Mouse (Mus musculus) liver, embryonic 13.5 days (tissue): ENCODE measurements around the gene Gm20696. TPM values are rescaled to one million over a fixed set of nuclear protein-coding genes. Genes with fewer than 3 reads are reported as not detected.
A peak's percentile ranks its signal among the peaks of the same experiment; 100 is the strongest.

Source experiments
- ATAC-seq: fragments of 200-750 bp; cut with Nextera tagmentation; 2 replicates; pipeline ENCODE4 v1.8.0; 2017; ENCODE audit warnings: low read depth, mild to moderate bottlenecking, moderate number of reproducible peaks, moderate library complexity
- DNase-seq: peaks from one replicate; pipeline ENCODE4 v3.0.0; 2022
- H3K27ac ChIP-seq: fragments of 300-500 bp; sonication (generic); 2 replicates; pipeline ENCODE4 v1.5.1; 2015; ENCODE audit warnings: moderate library complexity, mild to moderate bottlenecking, inconsistent platforms
- H3K27me3 ChIP-seq: fragments of 300-500 bp; sonication (generic); 2 replicates; pipeline ENCODE4 v1.6.1; 2015; ENCODE audit warnings: mild to moderate bottlenecking, inconsistent platforms
- H3K36me3 ChIP-seq: fragments of 300-500 bp; sonication (generic); 2 replicates; pipeline ENCODE4 v1.6.1; 2015; ENCODE audit warnings: mild to moderate bottlenecking, inconsistent platforms
- H3K4me1 ChIP-seq: fragments of 300-500 bp; sonication (generic); replicated peaks from 2 replicates; pipeline ENCODE4 v1.6.1; 2015; ENCODE audit warnings: inconsistent platforms
- H3K4me2 ChIP-seq: fragments of 300-500 bp; sonication (generic); 2 replicates; pipeline ENCODE4 v1.6.1; 2015; ENCODE audit warnings: inconsistent platforms, mild to moderate bottlenecking, moderate library complexity
- H3K4me3 ChIP-seq: fragments of 300-500 bp; sonication (generic); replicated peaks from 2 replicates; pipeline ENCODE4 v1.5.1; 2015; ENCODE audit warnings: mild to moderate bottlenecking, inconsistent platforms
- H3K9ac ChIP-seq: fragments of 300-500 bp; sonication (generic); 2 replicates; pipeline ENCODE4 v1.6.1; 2015; ENCODE audit warnings: mild to moderate bottlenecking, inconsistent platforms
- H3K9me3 ChIP-seq: fragments of 300-500 bp; sonication (generic); replicated peaks from 2 replicates; pipeline ENCODE4 v1.6.1; 2016; ENCODE audit warnings: inconsistent platforms
- WGBS: fragments of 180-500 bp; shearing (Covaris S2); methylation state at CpG from one replicate; pipeline ENCODE4 v1.1.7; 2015; ENCODE audit not compliant: insufficient replicate concordance; 5-methylcytosine and 5-hydroxymethylcytosine counted together
- microRNA-seq: library from miRNA; unstranded; fragments of <30 nt; microRNA quantifications from one replicate; pipeline ENCODE4, GENCODE M21; 2016
- polyA plus RNA-seq: library from polyadenylated mRNA; unstranded; fragments of >200 nt; fragmentation: Nextera tagmentation; extraction: Ambion mirVana; gene quantifications from 2 replicates; pipeline ENCODE4 v1.2.1, GENCODE M21; 2015

The Gm20696 gene
- polyA plus RNA-seq, 1 experiment from 2014 or later: 0.58 TPM

DNA sequence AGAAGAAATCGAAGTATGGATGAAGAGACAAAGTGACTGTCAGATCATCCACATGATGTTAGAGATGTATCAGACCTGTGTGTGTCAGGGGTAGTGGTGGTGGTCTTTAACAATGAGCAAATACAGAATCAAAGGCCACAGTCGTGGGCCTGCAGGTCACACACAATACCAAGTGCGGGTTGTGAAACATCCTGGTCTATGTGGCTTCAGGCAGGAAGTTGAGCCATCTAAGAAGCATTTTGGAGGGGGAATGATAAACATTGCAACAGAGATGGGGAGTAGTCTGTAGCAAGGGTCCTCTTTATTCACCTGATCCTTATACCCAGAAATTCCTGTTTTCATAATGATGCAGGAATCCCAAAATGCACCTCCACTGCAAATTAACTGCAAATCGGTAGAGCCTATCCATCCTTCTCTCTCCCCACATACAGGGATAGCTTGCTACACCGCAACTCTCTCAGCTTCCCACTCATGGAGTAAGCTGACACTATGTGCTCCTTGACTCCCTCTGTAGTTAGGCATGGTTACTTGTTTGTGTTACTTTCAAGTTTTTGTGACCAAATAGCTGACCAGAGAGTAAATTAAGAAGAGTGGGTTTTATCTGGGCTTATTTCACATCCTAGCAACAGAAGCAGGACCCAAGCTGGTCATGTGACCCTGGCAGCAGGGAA lies 454.8 kb downstream of the Gm20696 start:
- Histone ChIP-seq H3K4me2 (no peak overlapping the region), H3K4me1 (peaks cover 7% of the 10 kb centered on the region), H3K27ac (peak overlapping the region; percentile 32; the same call in 1 of the 2 replicates), H3K36me3 (no peaks in the 10 kb centered on the region), H3K4me3 (no peak overlapping the region), H3K9me3 (no peaks in the 10 kb centered on the region), H3K9ac (no peak overlapping the region), H3K27me3 (no peaks in the 10 kb centered on the region)
- DNase-seq (no peak), ATAC-seq (no peak)
- WGBS: 44% methylated on average over 5 of the region's 5 CpGs

DNA sequence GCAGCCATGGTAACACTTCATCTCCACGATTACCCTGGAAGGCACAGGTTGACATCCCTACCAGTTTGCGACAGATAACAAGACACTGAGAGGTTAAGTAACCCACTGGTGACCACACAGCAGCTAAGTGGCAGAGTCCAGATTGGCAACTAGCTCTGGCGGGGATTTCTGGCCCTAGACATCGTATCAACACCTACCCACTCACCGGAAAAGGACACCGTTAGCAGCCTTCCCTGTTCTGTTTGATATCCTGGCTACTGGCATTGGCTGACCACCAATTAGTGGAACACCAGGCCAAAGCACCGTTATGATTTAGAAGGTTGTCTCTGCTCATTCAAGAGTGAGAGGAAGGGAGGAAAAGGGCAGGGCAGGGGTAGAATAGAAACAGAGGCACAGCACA lies 456.4 kb downstream of the Gm20696 start:
- DNase-seq (no peak), ATAC-seq (no peak)
- H3K4me2 ChIP-seq: no peak overlapping the region
- WGBS: 62% methylated on average over 7 of the region's 7 CpGs
- no peak overlapping the region for H3K9ac ChIP-seq
- H3K27ac ChIP-seq: no peak overlapping the region
- H3K4me1 ChIP-seq: peaks cover 22% of the 10 kb centered on the region
- H3K9me3 ChIP-seq: no peaks in the 10 kb centered on the region
- no peaks in the 10 kb centered on the region for H3K36me3 ChIP-seq
- no peaks in the 10 kb centered on the region for H3K27me3 ChIP-seq
- no peak overlapping the region for H3K4me3 ChIP-seq

Small RNA genes within 50 kb of the gene (microRNA-seq; reads per million reads assigned to microRNA genes)
- not detected for gene Gm22328

Other genes with a start within 250 kb of the Gm20696 start
- gene Foxp1, start 144.1 kb downstream of the Gm20696 start, polyA plus RNA-seq: 14.2 and 16.7 TPM in 2 replicates
- 1.9 TPM in 2 replicates for gene Eif4e3, start within 50 bp of the Gm20696 start, polyA plus RNA-seq
- gene Gpr27, start 25.9 kb upstream of the Gm20696 start, polyA plus RNA-seq: 0.05 and 0.13 TPM in 2 replicates
- not detected in 2 replicates for gene Prok2, start 59.6 kb upstream of the Gm20696 start, polyA plus RNA-seq